Mouse (Mus musculus): ENCODE measurements around the gene Mfn2.

DNA sequence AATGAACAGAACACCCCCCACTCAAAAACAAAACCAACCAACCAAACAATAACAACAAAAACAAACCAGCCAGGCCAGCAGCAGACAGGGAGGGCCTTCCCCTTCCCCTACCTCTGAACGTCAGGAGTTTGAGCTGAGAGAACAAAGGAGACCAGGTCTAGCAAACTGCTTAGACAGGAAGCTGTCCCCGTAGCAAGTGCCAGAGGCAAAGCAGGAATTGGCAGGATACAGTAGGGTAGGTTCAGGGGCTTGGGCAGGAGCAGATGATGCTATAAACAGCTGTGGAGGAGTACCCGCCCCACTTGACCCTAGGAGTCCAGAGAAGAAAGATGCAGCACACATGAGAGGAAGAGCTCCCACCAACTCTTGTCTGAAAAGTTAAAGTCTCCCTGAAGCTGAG is 29.6 kb upstream of the Mfn2 start:
- TF ChIP-seq CTCF (IDR thresholded peaks at IDR 0.05; ENCODE audit: low read depth, low read length), result no peak
- TF ChIP-seq POLR2A (IDR thresholded peaks at IDR 0.05; ENCODE audit: borderline replicate concordance, low read depth, low read length), result no peak
